Mouse (Mus musculus) ovary, postnatal 36 days (tissue): ENCODE measurements around the gene Dennd5a.

Experiments used
- DNase-seq: peaks from one replicate; pipeline ENCODE4 v3.0.0; 2022; ENCODE audit warnings: low spot score, mixed read lengths

The Dennd5a gene

GRCm38 (mm10) chr7:109963707-109964106 is 3.4 kb upstream of the Dennd5a start:
- DNase-seq: no peak

DNA sequence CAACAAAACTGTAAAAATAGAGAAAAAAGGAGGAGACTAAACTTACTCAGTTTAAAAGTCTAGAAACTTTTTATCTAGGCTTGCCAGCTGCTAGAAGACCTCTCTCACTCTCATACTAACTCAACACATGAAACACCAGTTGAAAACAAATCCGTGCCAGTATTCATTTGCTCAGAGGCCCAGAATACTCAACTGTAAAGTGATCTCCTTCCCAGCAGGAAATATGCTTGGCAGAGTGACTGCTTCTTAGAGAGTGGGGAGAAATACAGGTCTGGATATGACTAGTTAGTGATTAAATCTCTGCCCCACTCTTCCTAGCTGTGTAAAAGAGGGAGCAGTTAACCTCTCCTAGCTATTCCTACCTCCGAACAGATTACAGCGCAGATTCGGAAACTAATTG is 2.3 kb upstream of the Dennd5a start:
- no peak for DNase-seq

DNA sequence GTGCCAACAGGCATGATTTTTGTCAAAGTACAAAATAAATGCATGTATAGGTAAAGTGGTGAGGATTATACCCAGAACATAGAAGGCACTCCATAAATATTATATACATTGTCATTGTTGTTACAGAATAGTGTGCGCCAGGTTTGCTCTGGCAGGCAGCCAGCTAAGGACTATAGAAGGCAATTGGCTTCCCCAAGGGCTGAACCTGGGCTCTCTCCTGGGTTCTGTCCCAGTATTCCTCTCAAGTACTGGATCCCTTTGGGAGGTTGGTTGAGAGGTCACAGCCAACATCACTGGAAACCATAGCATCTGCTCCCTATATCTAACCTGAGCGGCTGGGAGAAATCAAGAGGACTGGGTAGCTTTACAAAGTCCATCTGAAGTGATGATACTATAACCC is 1.3 kb upstream of the Dennd5a start:
- no peak for DNase-seq

GRCm38 (mm10) chr7:109960613-109961154 is 414 bp upstream of the Dennd5a start:
- no peak for DNase-seq

DNA sequence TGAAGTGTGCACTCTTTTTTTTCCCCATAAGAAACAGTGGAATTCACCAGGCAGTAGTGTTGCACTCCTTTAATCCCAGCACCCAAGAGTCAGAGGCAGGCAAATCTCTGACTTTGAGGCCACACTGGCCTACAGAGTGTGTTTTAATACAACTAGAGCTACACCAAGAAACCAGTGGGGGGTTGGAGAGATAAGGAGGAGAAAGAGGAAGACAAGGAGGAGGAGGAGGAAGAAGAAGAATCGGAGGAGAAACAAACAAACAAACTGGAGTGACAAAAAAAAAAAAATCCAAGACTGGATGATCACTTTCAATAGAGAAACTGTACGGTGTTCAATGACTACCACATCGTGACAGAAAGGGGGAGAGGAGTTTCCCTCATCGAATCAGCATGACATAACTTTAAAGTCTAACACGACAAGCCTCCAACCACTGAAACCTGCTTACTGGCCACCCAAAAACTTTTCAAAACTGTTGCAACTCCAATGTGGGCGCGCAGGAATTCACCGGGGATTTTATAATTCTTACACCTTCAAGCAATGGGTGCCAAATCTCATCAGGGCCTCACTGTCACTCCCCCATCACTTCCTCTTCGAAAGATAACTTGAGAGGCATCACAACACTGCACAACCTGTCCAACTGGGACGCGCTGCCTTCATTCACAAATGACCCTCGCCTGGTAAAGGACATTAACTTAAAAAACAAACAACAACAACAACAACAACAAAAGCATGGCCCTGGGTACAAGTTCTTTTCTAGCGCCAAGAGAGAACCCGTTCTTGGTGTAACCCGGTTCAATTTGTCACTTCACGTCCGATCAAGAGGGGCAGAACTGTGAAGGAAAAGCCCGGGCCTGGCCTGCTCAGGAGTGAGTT is 1.2 kb downstream of the Dennd5a start:
- no peak for DNase-seq

- no peak for DNase-seq
Measured at GRCm38 (mm10) chr7:109957996-109958789, 2.1 kb downstream of the Dennd5a start.

DNA sequence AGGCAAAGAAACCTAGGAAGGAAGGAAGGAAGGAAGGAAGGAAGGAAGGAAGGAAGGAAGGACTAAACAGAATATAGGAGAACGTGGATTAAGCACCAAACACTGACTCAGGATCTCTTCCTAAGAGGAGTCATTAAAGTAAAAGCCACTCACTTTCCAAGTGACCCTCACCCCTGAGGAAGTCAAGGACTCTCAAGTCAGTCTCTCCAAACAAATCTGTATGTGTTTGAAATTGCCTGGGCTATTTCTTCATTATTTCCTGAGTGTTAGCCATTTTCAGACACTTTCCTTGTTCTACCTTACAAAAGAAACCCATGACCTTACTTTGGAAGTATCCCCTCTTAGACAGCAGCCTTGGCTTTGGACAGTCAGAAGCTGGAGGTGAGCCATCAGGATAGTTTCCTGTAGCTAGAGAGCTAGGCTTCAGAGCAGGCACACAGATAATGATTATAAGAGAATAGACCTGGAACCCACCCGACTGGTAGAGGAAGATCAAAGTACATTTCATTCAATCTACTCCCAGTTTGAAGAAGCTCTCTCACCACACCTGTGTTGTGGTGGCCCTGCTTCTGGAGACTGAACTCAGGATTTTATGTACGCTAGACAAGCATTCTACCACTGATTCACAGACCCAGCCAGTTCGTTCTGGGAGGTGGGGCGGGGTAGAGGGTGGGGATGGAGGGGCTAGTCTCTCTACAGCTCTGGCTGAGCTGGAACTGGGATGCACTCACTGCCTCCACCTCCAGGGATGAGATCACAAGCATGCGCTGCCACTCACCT is 5.5 kb downstream of the Dennd5a start:
- DNase-seq: no peak

DNA sequence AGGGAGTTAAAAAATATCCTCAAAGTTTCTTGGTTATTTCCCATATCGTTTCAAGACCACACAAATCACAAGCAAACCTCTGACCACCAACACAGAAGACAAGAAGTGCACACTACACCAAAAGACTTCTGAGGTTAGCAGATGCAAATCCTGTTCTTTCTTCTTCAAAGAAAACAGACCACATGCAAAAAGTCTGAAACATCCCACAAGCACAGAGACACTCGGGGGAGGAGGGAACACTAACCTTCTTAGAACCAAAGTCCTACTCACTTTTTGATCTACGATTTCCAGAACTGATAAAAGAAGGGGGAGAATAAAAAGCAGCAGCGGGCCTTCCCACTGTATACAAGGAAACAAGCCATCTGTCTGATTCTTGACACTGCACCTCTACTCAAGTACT is 9.0 kb downstream of the Dennd5a start:
- DNase-seq: no peak

- DNase-seq: no peak
Measured at GRCm38 (mm10) chr7:109944421-109945034, 15.7 kb downstream of the Dennd5a start.

DNA sequence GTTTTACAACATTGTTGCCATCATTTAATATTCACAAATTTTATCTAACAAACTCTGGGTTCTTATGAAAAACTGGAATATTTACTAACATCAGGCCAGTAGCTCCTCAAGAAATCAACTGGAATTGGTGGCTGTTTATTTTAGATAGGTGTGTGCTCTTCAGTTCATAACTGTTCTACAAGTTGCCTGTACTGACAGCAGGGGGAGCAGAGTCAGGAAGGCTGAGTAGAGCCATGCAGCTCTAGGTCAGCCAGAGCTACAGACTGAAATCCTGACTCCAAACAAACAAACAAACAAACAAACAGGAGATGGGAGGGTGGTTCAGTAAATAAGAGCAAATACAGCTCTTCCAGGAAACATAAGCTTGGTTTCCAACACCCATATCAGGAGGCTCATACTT is 30.6 kb downstream of the Dennd5a start:
- no peak for DNase-seq

DNA sequence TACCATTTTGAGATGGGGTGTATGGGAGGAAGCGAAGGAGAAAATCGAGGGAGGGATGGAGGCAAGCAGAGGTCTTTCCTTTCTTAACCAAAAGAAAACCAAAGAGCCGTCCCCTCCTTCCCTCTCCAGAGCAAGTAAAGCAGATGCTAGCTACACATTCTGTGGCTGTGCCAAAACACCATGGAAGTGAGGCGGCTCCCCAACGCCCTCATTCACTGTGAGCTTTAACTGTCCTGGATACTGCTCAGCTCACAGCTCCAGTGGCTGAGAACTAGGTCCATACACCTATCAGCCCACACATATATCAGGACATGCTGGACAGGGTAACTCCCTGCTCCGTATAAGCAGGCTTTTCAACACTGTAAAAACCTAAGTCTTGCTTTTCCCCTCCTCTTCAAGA is 31.9 kb downstream of the Dennd5a start:
- no peak for DNase-seq

GRCm38 (mm10) chr7:109924965-109925364 is 35.3 kb downstream of the Dennd5a start:
- DNase-seq: no peak

DNA sequence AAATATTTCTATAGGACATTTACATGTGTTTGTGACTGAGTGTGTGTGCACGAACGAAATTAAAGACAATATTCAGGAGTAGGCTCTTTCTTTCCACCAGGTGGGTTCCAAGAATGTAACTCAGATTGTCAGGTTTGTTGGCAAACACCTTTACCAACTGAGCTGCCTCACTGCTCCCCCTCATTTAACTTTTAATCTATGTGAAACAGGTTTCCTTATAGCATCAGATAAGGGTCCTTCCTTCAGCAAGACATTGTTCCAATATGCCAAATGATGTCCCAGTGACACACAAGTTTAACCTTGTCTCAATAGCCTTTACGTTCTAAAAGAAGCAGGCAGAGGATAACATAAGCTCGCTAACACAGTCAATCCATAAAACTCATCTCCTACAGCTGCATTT is 37.4 kb downstream of the Dennd5a start:
- no peak for DNase-seq

- no peak for DNase-seq
Measured at GRCm38 (mm10) chr7:109906165-109906564, 54.1 kb downstream of the Dennd5a start.

GRCm38 (mm10) chr7:109900921-109901320 is 59.3 kb downstream of the Dennd5a start:
- DNase-seq: no peak

GRCm38 (mm10) chr7:109898911-109899310 is 61.4 kb downstream of the Dennd5a start:
- DNase-seq: no peak

DNA sequence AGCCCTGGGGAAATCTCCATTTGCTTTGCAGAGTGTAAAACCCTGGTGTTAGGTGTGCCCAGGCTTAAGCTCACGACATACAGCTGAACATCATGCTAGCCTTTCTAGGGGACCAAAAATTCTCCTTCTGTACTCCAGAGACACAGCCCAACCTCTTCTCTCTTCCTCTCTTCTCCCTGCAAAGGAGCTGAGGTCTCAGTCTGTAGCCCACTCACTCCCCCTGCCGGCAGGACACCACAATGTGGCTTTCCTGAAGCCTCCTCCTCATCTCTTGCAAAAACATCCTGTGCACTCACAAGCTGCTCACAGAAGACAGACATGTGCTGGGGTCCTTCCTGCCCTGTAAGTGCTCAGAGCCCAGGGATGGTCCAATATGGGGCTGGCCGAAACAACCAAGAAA is 67.7 kb downstream of the Dennd5a start:
- peak; percentile 69 for DNase-seq

- DNase-seq: no peak
Measured at GRCm38 (mm10) chr7:109891786-109892185, 68.5 kb downstream of the Dennd5a start.

GRCm38 (mm10) chr7:109890256-109890655 is 70.0 kb downstream of the Dennd5a start:
- no peak for DNase-seq

DNA sequence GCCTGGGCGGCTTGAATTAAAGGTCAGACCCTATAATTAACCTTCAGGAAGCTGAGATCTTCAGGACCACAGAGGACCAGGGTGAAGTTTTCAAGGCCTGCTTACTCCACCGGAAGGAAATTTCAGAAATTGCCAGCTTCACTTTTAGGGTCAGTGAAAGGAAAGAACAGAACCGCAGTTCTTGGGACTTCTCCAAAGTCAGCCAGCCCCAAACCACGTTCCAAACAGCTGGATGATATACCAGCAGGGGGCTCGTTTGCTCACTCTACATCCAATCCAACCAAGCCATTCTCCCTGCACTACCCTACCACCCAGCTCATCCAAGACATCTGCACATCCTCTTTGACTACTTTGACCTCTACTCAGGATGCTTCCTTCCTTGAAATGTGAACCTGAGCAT is 71.0 kb downstream of the Dennd5a start:
- no peak for DNase-seq

- no peak for DNase-seq
Measured at GRCm38 (mm10) chr7:109886249-109886648, 74.0 kb downstream of the Dennd5a start.

DNA sequence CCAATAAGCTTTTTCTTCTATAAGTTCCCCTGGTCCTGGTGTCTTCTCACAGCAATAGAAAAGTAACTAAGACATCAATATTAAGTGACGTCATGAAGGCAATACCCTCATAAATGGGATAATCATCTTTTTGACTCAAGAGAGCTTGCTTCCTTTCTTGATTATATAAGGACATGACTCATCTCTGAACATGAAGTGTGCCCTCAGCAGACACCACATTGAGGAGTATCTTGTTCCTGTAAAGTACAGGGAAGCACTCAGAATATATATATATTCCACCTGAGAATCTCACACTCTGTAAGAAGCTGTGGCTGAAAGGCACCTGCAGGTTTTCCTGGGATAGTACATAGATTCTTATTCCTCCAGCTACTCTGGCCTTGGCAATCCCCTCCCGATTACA is 77.7 kb downstream of the Dennd5a start:
- no peak for DNase-seq
